Mouse (Mus musculus) cerebral cortex, adult 2 months (tissue): ENCODE data around the gene Olfr959.

Experiments used
- WGBS: fragments of 180-500 bp; shearing (Covaris S2); methylation state at CpG from one replicate; pipeline ENCODE4 v1.1.7; 2018; 5-methylcytosine and 5-hydroxymethylcytosine counted together

The Olfr959 gene

GRCm38 (mm10) chr9:39575469-39575868, at the start of gene Olfr959:
Olfr959 (minus strand) TSS chr9:39575569.
- WGBS: 93% methylated on average over 3 of the region's 3 CpGs

DNA sequence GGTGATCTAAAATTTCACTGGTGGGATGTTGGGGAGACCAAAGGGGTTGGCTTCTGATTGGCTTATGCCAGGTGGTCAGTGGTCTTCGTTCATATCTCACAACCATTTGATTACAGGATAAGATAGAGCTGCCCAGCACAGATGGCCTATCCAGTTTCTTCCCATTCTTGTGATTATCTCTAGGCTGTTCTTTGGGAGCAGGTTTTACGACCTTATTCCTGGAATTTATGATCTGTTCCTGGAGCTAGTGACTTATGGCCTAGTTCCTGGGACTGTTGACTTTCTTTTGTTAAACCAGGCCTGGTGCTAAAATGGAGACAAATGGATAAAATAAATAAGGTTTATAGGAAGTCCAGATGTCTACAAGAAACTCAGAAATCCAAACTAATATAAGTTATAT, 49.3 kb upstream of the Olfr959 start:
- 77% methylated on average over 2 of the region's 2 CpGs for WGBS

DNA sequence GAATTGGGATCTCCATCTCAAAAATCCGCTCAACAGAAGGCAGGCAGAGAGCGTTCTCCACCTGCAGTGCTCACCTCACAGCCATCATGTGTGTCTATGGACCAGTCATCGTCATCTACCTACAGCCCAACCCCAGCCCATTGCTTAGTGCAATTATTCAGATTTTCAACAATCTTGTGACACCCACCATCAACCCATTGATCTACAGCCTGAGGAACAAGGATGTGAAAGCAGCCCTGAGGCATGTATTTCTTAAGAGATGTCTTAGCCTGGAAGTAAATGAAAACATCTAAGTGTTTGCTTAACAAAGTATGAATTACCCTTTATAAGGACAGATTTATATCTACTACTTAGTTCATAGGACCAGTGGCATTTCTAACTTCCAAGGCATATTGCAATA, 48.4 kb upstream of the Olfr959 start:
- 93% methylated on average over 3 of the region's 3 CpGs for WGBS

- WGBS: 57% methylated on average over 1 of the region's 1 CpGs
Observed at GRCm38 (mm10) chr9:39621073-39621472, 45.7 kb upstream of the Olfr959 start, which contains the start of gene Olfr960. Olfr960 (plus strand) TSS chr9:39621373.

- WGBS: 49% methylated on average over 1 of the region's 1 CpGs
Observed at GRCm38 (mm10) chr9:39611953-39612352, 36.6 kb upstream of the Olfr959 start.

DNA sequence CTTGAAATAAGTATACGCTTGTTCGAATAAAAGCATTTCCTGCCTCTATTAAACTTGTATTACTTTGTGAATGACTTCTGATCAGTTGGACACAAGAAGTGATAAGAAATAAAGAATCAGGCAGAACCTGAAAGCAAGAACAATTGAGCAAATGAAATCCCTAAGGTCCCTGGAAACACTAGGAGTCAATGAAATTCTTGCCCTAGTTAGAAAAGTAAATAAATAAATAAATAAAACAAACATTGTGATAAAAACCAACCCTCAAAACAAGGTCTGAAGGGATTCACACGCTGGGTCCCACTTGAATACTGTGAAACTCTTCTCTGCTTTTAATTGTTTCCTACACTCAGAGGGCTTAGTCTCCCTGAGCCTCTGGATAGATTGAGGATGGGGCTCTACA, 35.0 kb upstream of the Olfr959 start, which contains the start of gene Olfr148:
Gene Olfr148 (plus strand): TSS at position 301 of the 400 bp plus-strand sequence.
- WGBS: 88% methylated on average over 3 of the region's 3 CpGs

- 1% methylated on average over 8 of the region's 8 CpGs for WGBS
Observed at GRCm38 (mm10) chr9:39603999-39604453, 28.7 kb upstream of the Olfr959 start, which contains the start of gene AW551984. AW551984 (minus strand) TSS chr9:39604403.

- 2% methylated on average over 9 of the region's 9 CpGs for whole genome bisulfite sequencing
Observed at GRCm38 (mm10) chr9:39603333-39603845, 28.0 kb upstream of the Olfr959 start.

DNA sequence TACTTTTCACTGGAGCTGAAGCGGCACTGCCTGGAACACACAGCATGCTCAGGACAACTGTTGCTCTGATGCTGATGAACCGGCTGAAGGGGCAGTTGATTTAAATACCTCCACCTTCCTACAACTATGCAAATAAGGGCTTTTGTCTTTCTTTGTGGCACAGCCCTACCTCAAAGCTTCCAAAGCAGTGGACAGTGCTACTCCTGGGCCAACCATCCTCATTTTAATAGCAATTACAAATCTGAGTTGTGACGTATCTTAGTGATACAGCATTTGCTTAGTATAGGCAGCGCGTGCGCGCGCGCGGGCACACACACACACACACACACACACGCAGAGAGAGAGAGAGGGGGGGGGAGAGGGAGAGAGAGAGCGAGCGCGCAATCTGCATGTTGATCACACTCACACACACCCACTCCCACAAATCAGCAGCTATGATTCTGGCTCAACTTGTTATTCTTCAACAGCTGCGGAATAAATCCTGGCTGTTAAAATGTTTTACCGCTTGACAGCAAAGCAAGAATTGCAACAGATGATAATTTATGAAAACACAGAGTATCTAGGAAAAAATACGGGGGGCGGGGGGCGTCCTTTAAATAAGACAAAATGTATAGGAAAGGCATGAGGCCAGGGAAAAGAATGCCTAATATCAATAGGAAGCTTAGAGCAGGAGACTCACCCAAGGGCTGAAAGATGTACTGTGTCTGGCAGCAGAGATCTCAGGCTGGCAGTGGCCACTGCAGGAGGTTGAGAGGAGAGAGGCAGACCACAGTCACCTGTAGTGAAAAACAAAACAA, 27.4 kb upstream of the Olfr959 start:
- WGBS: under 1% methylated on average over 19 of the region's 19 CpGs

- WGBS: 55% methylated on average over 5 of the region's 5 CpGs
Observed at GRCm38 (mm10) chr9:39577050-39577449, 1.7 kb upstream of the Olfr959 start.

DNA sequence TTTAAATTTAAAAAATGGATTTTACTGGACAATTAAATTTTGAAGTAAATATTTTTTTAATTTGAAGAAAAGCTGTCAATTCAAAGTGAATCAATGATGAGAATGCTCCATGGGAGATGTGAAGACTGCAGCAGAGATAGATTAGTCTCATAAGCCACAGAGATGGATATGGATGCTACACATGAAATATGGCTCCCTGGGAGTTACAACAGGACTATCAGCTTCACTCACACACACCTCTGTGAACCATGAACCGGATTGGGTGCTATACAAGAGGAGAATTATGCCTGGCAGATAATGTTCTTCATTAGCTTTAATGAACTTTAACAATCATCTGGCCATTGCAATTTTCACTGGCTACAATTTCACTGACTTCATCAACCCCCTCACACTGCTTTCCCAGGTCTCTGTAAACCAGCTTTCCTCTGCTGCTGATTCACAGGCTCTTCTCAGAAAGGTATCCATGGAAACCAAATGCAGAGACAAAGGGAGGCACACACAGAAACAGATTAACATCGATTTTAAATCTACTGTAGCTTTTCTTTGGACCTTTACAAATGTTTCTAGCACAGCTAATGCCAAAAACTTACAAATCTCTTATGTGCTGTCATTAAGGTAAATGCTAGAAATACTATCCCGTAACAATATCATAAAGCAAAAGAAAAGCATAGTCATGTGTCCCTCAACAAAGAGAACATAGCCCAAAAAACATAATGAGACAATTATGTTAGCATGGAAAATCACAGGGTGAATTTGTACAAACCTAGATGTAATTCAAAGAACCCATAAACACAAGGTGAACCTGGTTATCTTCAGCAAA, 17.6 kb downstream of the Olfr959 start:
- WGBS: 28% methylated on average over 3 of the region's 3 CpGs

GRCm38 (mm10) chr9:39553946-39554345, 21.4 kb downstream of the Olfr959 start, which contains the start of gene Olfr958:
Olfr958 (minus strand) TSS chr9:39554054.
- WGBS: 39% methylated on average over 2 of the region's 2 CpGs

- 53% methylated on average over 5 of the region's 5 CpGs for WGBS
Observed at GRCm38 (mm10) chr9:39550806-39551205, 24.6 kb downstream of the Olfr959 start.

DNA sequence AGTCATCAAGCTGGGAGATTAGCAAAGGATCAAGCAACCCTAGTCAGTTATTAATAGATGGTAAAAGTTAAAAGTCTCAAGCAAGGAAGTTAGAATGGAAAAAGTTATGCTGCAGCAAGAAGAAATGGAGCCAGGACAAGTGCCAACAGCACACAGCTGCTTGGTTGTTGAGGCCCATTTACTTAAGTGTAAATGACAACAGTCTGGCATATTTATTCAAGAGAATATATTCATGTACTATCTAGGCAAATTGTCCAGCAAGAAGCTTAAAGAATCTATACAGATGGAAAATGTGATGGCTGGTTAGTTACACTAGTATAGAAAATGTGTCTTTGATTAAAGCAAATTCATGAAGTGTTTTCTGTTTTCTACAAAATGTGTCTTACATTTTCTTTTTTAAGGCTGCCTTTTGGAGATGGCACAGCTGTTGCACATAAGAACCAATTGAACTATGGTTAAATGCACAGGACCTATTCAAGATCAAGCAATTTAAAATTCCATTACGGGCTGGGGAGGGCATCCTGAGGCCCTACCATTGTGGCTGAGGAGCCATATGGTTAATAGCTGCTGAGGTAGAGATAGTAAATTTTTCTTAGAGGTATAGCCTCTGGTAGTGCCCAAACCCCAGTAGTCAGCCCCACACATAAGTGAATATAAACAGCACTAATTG, 51.6 kb downstream of the Olfr959 start:
- WGBS: 86% methylated on average over 1 of the region's 1 CpGs
